Mouse (Mus musculus) lung, adult 2 months (tissue): ENCODE measurements around the gene Zbtb40.

Experiments
- CTCF ChIP-seq: fragments of 200-500 bp; IDR thresholded peaks from 2 replicates; pipeline ENCODE4 v1.5.1; 2011; ENCODE audit warnings: mild to moderate bottlenecking, low read length, control low read depth; ENCODE audit not compliant: insufficient read depth
- POLR2A ChIP-seq: fragments of 200-500 bp; IDR thresholded peaks from 2 replicates; pipeline ENCODE4 v1.6.1; 2011; ENCODE audit warnings: low read depth, mild to moderate bottlenecking, control low read depth, low read length, borderline replicate concordance; ENCODE audit errors: extremely low read depth

- TF ChIP-seq CTCF: no peak
- TF ChIP-seq POLR2A: no peak
Measured at GRCm38 (mm10) chr4:136954562-136954961, 94.0 kb downstream of the Zbtb40 start.
